Mouse (Mus musculus): ENCODE measurements around the gene Ptprd. TPM values are rescaled to one million over a fixed set of nuclear protein-coding genes. Genes with fewer than 3 reads are reported as not detected.

Gene Ptprd
- polyA plus RNA-seq, 1 experiment from 2014 or later, result 21.0 TPM

DNA sequence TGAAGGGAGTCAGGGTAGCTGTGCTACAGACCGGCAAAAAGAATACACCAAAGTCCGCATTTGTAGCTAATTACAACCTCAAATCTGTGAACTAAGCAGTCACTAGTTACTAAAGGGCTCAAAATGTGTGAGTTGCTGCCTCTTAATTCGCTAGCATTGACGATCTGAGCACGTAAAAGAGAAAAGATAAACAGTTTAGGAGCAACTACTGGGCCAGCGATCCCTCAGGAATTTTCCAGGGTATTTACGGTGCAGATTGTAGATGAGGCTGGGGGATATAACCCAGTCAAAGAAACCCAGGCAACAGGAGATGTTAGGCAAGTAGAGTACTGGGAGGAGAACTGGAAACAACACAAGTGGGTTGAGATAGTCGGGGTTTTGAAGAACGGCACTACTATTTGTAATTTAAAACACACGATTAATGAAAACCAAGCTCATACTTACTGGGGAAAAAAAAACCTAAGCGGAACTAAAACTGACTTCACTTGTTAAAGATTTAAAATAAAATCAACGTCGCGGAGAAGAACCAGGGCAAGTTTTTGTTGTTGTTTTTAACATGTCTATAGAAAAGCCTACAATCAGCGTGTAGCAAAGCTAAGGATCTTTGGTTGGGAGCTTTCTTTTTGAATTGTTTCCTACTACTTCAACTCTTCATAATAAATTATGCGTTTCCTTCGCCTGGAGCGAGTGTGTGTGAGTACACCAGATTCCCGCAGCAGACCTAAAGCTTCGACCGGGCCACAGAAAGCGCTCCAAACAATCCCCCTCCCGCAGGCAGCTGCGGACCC, 1762.9 kb downstream of the Ptprd start:
- DNase-seq (ENCODE audit: low spot score) (peak; percentile 42), ATAC-seq (ENCODE audit: insufficient number of reproducible peaks, low FRiP score, low TSS enrichment, low read depth) (peak; percentile 17; the same call in 1 of the 2 replicates)
- H3K36me3 ChIP-seq (ENCODE audit: control insufficient read depth, insufficient read depth, low read length), result no peaks in the 10 kb centered on the region
- no peaks in the 10 kb centered on the region for H3K27me3 ChIP-seq (ENCODE audit: control insufficient read depth, insufficient read depth, low read length)
- under 1% methylated on average over 24 of the region's 24 CpGs for WGBS
- no peaks in the 10 kb centered on the region for H3K4me1 ChIP-seq (ENCODE audit: control insufficient read depth, insufficient read depth, low read length)
- peak overlapping the region; percentile 82 for H3K27ac ChIP-seq (replicated peaks; ENCODE audit: low read depth, low read length)
- no peaks in the 10 kb centered on the region for H3K9me3 ChIP-seq (ENCODE audit: control insufficient read depth, low read length)
- H3K9ac ChIP-seq (ENCODE audit: low read length), result peak overlapping the region; percentile 97
- peak overlapping the region; percentile 85 for H3K4me3 ChIP-seq (ENCODE audit: low read depth, low read length)
- H3K4me2 ChIP-seq (ENCODE audit: low read depth, severe bottlenecking), result peak overlapping the region; percentile 69

DNA sequence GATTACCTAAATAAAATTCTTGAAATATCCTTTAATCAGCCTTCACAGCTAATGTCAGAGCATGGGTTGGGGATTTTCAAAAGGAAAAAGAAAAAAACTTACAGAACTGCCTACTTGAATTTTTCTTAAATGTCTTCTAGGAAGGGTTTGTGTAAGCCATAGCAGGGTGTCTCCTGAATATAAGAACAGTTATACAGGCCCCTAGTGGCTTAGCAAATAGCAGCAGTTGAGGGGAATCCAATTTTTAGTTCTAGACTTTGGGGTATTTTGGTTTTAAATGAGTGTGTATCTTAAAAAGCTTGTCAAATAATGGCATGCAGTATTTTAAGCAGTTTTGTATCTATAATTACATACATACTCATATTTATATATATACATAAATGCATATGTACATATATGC, 1764.4 kb downstream of the Ptprd start:
- no peak for DNase-seq (ENCODE audit: low spot score)

DNA sequence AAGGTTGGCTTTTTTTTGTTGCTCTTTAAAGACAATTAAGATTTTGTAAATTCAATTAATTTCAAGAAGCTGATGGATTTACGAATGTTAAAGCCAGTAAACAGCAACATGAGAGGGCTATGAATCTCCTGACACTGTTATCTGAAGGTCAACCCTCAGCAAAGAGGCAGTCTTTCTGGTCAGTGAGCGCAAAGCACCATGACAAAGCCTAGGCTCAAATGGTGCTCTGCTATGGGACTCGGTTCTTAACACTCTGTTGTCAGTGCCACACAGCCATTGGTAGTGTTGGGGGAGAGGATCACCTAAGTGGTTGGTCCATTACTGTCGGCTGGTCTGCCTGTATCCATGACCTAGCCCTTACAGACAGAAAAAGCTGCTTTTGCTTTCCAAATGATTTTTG, 1767.0 kb downstream of the Ptprd start:
- no peak overlapping the region for H3K9ac ChIP-seq (ENCODE audit: low read length)
- peaks cover 4% of the 10 kb centered on the region; the same call in 1 of the 2 replicates for H3K4me1 ChIP-seq (ENCODE audit: control insufficient read depth, insufficient read depth, low read length)
- no peak overlapping the region for H3K4me2 ChIP-seq (ENCODE audit: low read depth, severe bottlenecking)
- H3K9me3 ChIP-seq (ENCODE audit: control insufficient read depth, low read length), result no peaks in the 10 kb centered on the region
- ATAC-seq (ENCODE audit: insufficient number of reproducible peaks, low FRiP score, low TSS enrichment, low read depth), result no peak
- no peak overlapping the region for H3K4me3 ChIP-seq (ENCODE audit: low read depth, low read length)
- DNase-seq (ENCODE audit: low spot score), result no peak
- no peaks in the 10 kb centered on the region for H3K36me3 ChIP-seq (ENCODE audit: control insufficient read depth, insufficient read depth, low read length)
- 59% methylated on average over 4 of the region's 4 CpGs for WGBS
- H3K27me3 ChIP-seq (ENCODE audit: control insufficient read depth, insufficient read depth, low read length), result no peaks in the 10 kb centered on the region
- no peak overlapping the region for H3K27ac ChIP-seq (replicated peaks; ENCODE audit: low read depth, low read length)

More for the DNA sequence above, 1764.4 kb downstream of the Ptprd start:
- no peaks in the 10 kb centered on the region for H3K27me3 ChIP-seq (ENCODE audit: control insufficient read depth, insufficient read depth, low read length)
- H3K9ac ChIP-seq (ENCODE audit: low read length), result no peak overlapping the region
- no peak overlapping the region for H3K4me2 ChIP-seq (ENCODE audit: low read depth, severe bottlenecking)
- H3K36me3 ChIP-seq (ENCODE audit: control insufficient read depth, insufficient read depth, low read length), result no peaks in the 10 kb centered on the region
- no peak for ATAC-seq (ENCODE audit: insufficient number of reproducible peaks, low FRiP score, low TSS enrichment, low read depth)
- H3K27ac ChIP-seq (replicated peaks; ENCODE audit: low read depth, low read length), result no peak overlapping the region
- H3K4me3 ChIP-seq (ENCODE audit: low read depth, low read length), result no peak overlapping the region
- no peaks in the 10 kb centered on the region for H3K4me1 ChIP-seq (ENCODE audit: control insufficient read depth, insufficient read depth, low read length)
- no peaks in the 10 kb centered on the region for H3K9me3 ChIP-seq (ENCODE audit: control insufficient read depth, low read length)

DNA sequence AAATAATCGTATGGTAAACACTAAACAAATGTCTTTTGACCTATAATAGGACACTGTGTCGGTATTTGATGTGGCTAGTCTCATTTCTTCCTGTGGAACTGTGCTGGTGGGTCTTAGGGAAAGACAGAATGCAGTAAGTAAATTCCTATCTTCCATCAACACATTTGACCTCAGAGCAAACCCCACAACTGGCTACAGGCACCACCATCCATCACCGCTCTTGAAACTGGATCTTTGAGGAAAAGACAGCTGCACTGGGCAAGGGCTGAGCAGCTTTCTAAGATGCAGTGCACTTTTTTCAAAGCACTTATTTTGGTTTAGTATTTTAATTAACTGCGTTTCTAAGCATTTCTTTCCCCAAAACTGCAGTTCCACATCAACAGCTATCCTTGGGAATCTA, 1768.2 kb downstream of the Ptprd start:
- ATAC-seq (ENCODE audit: insufficient number of reproducible peaks, low FRiP score, low TSS enrichment, low read depth) (no peak), DNase-seq (ENCODE audit: low spot score) (no peak)
- Histone ChIP-seq H3K4me1 (ENCODE audit: control insufficient read depth, insufficient read depth, low read length) (peaks cover 6% of the 10 kb centered on the region; the same call in 1 of the 2 replicates), H3K9ac (ENCODE audit: low read length) (no peak overlapping the region), H3K27me3 (ENCODE audit: control insufficient read depth, insufficient read depth, low read length) (no peaks in the 10 kb centered on the region), H3K4me3 (ENCODE audit: low read depth, low read length) (no peak overlapping the region), H3K36me3 (ENCODE audit: control insufficient read depth, insufficient read depth, low read length) (no peaks in the 10 kb centered on the region), H3K27ac (replicated peaks; ENCODE audit: low read depth, low read length) (no peak overlapping the region), H3K4me2 (ENCODE audit: low read depth, severe bottlenecking) (no peak overlapping the region), H3K9me3 (ENCODE audit: control insufficient read depth, low read length) (no peaks in the 10 kb centered on the region)
- WGBS, result 53% methylated on average over 4 of the region's 4 CpGs

DNA sequence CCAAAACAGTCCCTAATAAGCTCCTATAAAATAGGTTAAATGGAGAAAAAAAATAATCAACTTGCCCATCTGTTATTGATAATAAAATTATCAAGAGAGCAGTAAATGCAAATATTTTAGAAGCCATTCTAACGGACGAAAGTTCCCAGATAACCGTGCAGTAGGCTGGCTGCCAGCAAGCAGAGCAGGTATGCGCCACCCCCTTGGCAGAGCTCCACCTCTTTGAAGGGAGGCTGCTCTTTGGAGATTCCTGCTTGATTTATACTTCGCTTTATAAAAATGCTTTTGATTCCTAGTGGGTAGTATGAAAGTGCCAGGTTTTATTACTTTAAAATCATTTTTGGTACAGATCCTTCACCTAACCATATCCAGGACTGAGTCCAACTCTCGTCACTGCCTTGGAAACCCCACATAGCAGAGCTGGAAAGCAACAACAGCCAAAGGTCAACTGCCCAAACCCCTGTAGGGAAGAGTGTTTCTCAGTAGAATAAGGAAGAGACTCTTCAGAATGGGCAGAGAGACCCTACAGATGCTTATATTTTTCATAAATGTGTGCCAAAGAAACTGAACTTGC, 1770.9 kb downstream of the Ptprd start:
- Histone ChIP-seq H3K9me3 (ENCODE audit: control insufficient read depth, low read length) (no peaks in the 10 kb centered on the region), H3K9ac (ENCODE audit: low read length) (no peak overlapping the region), H3K36me3 (ENCODE audit: control insufficient read depth, insufficient read depth, low read length) (no peaks in the 10 kb centered on the region), H3K27me3 (ENCODE audit: control insufficient read depth, insufficient read depth, low read length) (no peaks in the 10 kb centered on the region), H3K4me2 (ENCODE audit: low read depth, severe bottlenecking) (no peak overlapping the region), H3K4me1 (ENCODE audit: control insufficient read depth, insufficient read depth, low read length) (peaks cover 12% of the 10 kb centered on the region), H3K4me3 (ENCODE audit: low read depth, low read length) (no peak overlapping the region), H3K27ac (replicated peaks; ENCODE audit: low read depth, low read length) (no peak overlapping the region)
- DNase-seq (ENCODE audit: low spot score), result no peak
- WGBS, result 40% methylated on average over 6 of the region's 6 CpGs
- no peak for ATAC-seq (ENCODE audit: insufficient number of reproducible peaks, low FRiP score, low TSS enrichment, low read depth)

DNA sequence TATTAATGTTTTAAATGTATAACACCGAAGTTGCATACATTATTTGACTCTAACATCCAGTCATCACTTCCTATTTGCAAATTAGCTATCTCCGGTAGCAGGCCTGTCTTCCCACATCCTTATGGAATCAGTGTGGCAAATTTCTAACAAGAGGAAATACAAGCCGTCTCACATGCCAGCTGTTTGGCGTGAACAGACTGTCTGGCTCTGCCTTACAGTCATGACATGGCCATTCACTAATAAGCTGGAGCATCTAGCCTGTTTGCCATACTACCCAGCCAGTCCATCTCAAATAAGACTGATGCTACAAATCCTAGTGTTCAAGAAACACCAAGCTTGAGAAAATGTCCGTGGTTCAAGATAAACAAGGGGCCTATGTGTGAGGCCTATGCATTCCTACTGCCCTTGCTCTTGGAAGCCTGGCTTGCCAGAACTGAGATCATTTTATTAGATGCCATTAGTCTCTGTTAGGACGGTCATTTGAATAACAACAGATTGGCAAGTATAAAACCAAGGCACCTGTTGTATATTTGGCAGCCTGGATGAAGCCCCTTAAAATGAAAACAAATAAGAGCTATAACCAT, 1773.2 kb downstream of the Ptprd start:
- Histone ChIP-seq H3K36me3 (ENCODE audit: control insufficient read depth, insufficient read depth, low read length) (no peaks in the 10 kb centered on the region), H3K4me2 (ENCODE audit: low read depth, severe bottlenecking) (no peak overlapping the region), H3K9me3 (ENCODE audit: control insufficient read depth, low read length) (no peaks in the 10 kb centered on the region), H3K9ac (ENCODE audit: low read length) (no peak overlapping the region), H3K4me3 (ENCODE audit: low read depth, low read length) (no peak overlapping the region), H3K27me3 (ENCODE audit: control insufficient read depth, insufficient read depth, low read length) (no peaks in the 10 kb centered on the region), H3K27ac (replicated peaks; ENCODE audit: low read depth, low read length) (no peak overlapping the region), H3K4me1 (ENCODE audit: control insufficient read depth, insufficient read depth, low read length) (peaks cover 13% of the 10 kb centered on the region)
- WGBS, result 75% methylated on average over 6 of the region's 6 CpGs
- no peak for DNase-seq (ENCODE audit: low spot score)
- ATAC-seq (ENCODE audit: insufficient number of reproducible peaks, low FRiP score, low TSS enrichment, low read depth), result no peak

DNA sequence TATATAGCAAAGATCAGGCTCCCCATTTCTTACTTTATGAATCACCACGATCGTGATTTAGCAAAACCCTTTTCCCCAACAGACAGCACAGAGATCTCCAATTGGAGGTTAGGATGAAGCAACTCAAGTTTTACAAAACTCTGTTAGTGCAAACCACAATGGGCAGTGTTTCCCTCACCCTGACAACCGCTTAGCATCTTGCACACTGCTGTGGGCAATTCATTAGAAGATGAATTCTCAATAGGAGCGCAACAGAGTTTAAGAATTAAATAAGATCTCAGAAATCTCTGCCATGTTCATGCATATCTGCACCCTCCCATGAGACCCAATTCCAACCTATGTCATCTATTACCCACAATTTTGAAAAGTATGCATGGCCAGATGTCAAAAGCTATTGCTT, 1773.7 kb downstream of the Ptprd start:
- no peaks in the 10 kb centered on the region for H3K36me3 ChIP-seq (ENCODE audit: control insufficient read depth, insufficient read depth, low read length)
- no peak overlapping the region for H3K4me2 ChIP-seq (ENCODE audit: low read depth, severe bottlenecking)
- DNase-seq (ENCODE audit: low spot score), result no peak
- ATAC-seq (ENCODE audit: insufficient number of reproducible peaks, low FRiP score, low TSS enrichment, low read depth), result no peak
- no peaks in the 10 kb centered on the region for H3K27me3 ChIP-seq (ENCODE audit: control insufficient read depth, insufficient read depth, low read length)
- WGBS, result 94% methylated on average over 4 of the region's 4 CpGs
- H3K4me1 ChIP-seq (ENCODE audit: control insufficient read depth, insufficient read depth, low read length), result peaks cover 13% of the 10 kb centered on the region
- no peak overlapping the region for H3K4me3 ChIP-seq (ENCODE audit: low read depth, low read length)
- no peak overlapping the region for H3K9ac ChIP-seq (ENCODE audit: low read length)
- no peaks in the 10 kb centered on the region for H3K9me3 ChIP-seq (ENCODE audit: control insufficient read depth, low read length)
- H3K27ac ChIP-seq (replicated peaks; ENCODE audit: low read depth, low read length), result no peak overlapping the region

DNA sequence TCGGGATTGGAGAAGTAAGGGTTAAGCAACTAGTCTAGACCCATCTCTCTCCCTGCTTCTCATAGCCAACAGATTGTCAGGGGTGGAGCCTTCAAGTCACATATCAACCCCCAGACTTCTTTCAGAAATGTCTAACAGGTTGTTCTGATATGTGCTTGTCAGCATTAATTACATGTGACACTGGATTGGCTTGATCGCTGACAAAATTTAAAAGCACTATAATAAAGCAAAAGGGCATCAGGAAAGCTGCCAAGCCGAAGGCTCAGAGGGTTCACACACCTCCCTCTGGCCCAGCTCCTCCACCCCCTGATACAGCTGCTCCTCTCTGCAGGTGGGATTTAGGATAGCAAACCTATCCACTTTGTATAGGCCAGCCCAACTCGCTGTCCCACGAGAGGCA, 1775.8 kb downstream of the Ptprd start:
- DNase-seq (ENCODE audit: low spot score) (no peak), ATAC-seq (ENCODE audit: insufficient number of reproducible peaks, low FRiP score, low TSS enrichment, low read depth) (no peak)
- Histone ChIP-seq H3K9ac (ENCODE audit: low read length) (no peak overlapping the region), H3K27ac (replicated peaks; ENCODE audit: low read depth, low read length) (no peak overlapping the region), H3K9me3 (ENCODE audit: control insufficient read depth, low read length) (no peaks in the 10 kb centered on the region), H3K27me3 (ENCODE audit: control insufficient read depth, insufficient read depth, low read length) (no peaks in the 10 kb centered on the region), H3K4me1 (ENCODE audit: control insufficient read depth, insufficient read depth, low read length) (peaks cover 10% of the 10 kb centered on the region), H3K4me2 (ENCODE audit: low read depth, severe bottlenecking) (no peak overlapping the region), H3K36me3 (ENCODE audit: control insufficient read depth, insufficient read depth, low read length) (no peaks in the 10 kb centered on the region), H3K4me3 (ENCODE audit: low read depth, low read length) (no peak overlapping the region)
- 60% methylated on average over 5 of the region's 5 CpGs for WGBS
